Mouse (Mus musculus) hindbrain, postnatal 0 days (tissue): ENCODE results near the gene Aktip. TPM values are rescaled to one million over a fixed set of nuclear protein-coding genes. Genes with fewer than 3 reads are reported as not detected.

Experiments
- ATAC-seq: fragments of 200-750 bp; cut with Nextera tagmentation; 2 replicates; pipeline ENCODE4 v1.8.0; 2017; ENCODE audit warnings: mild to moderate bottlenecking, moderate TSS enrichment, moderate library complexity
- DNase-seq: peaks from one replicate; pipeline ENCODE4 v3.0.0-alpha.2; 2015; ENCODE audit warnings: low spot score
- H3K27ac ChIP-seq: fragments of 300-500 bp; sonication (generic); 2 replicates; pipeline ENCODE4 v1.5.1; 2014; ENCODE audit warnings: mild to moderate bottlenecking
- H3K27me3 ChIP-seq: fragments of 300-500 bp; sonication (generic); 2 replicates; pipeline ENCODE4 v1.6.1; 2014; ENCODE audit warnings: low read length, mixed read lengths; ENCODE audit not compliant: insufficient read depth
- H3K36me3 ChIP-seq: fragments of 300-500 bp; sonication (generic); 2 replicates; pipeline ENCODE4 v1.6.1; 2014; ENCODE audit warnings: low read length, mixed read lengths; ENCODE audit not compliant: insufficient read depth
- H3K4me1 ChIP-seq: fragments of 300-500 bp; sonication (generic); 2 replicates; pipeline ENCODE4 v1.6.1; 2014; ENCODE audit warnings: antibody characterized with exemption, low read length, mixed read lengths; ENCODE audit not compliant: insufficient read depth
- H3K4me2 ChIP-seq: fragments of 300-500 bp; sonication (generic); 2 replicates; pipeline ENCODE4 v1.6.1; 2014; ENCODE audit warnings: low read depth, mild to moderate bottlenecking, low read length, moderate library complexity, mixed read lengths
- H3K4me3 ChIP-seq: fragments of 300-500 bp; sonication (generic); 2 replicates; pipeline ENCODE4 v1.5.1; 2014; ENCODE audit warnings: low read length
- H3K9ac ChIP-seq: fragments of 300-500 bp; sonication (generic); replicated peaks from 2 replicates; pipeline ENCODE4 v1.6.1; 2014; ENCODE audit warnings: mild to moderate bottlenecking, low read length, moderate library complexity, mixed read lengths
- H3K9me3 ChIP-seq: fragments of 300-500 bp; sonication (generic); 2 replicates; pipeline ENCODE4 v1.6.1; 2016; ENCODE audit warnings: low read length, mixed read lengths
- CTCF ChIP-seq: IDR thresholded peaks from 2 replicates; pipeline ENCODE4 v1.5.1; 2016; ENCODE audit warnings: antibody characterized with exemption, control low read depth, low read depth
- WGBS: fragments of 180-500 bp; shearing (Covaris S2); extraction: QIAGEN DNeasy Blood & Tissue Kit; methylation state at CpG from one replicate; pipeline ENCODE4 v1.1.7; 2014; 5-methylcytosine and 5-hydroxymethylcytosine counted together
- polyA plus RNA-seq: library from polyadenylated mRNA; unstranded; fragments of >200 nt; fragmentation: Nextera tagmentation; extraction: Ambion mirVana; gene quantifications from 2 replicates; pipeline ENCODE4 v1.2.1, GENCODE M21; 2015
- total RNA-seq: library from RNA; depleted of rRNA; stranded (reverse); fragments of >200 nt; gene quantifications from 2 replicates; pipeline ENCODE4 v1.2.3, GENCODE M21; 2014; rRNA removed

Aktip gene
- total and polyA plus RNA-seq, 2 experiments from 2014 or later: 134 to 186 TPM

DNA sequence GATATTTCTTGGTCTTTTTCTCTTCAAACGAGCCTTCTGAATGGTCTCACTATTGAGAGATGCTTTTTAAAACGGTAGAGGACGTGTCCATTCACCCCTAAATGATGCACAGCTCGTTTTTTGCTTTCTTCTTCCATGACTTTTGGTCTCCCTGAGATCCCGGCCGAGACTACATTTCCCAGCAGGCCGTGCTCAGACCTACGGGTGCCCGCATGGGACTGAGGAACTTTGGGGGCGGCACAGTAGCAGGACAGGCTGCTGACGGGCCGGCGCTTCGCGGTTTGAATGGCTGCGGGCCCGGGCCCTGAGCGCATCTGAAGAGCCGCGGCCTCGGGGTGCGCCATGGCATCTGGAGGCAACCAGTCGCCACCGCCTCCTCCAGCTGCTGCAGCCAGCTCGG, 129.9 kb downstream of the Aktip start, which contains the start of gene Rbl2:
Gene Rbl2 (plus strand): TSS at position 224 of the 400 bp plus-strand sequence.
- no peaks in the 10 kb centered on the region for H3K27me3 ChIP-seq
- peak within 1 kb of the TSS; percentile 84 for H3K27ac ChIP-seq
- peak within 1 kb of the TSS; percentile 77 for H3K4me2 ChIP-seq
- TF ChIP-seq CTCF: no peak
- peak; percentile 98 for ATAC-seq
- 0% methylated on average over 25 of the region's 25 CpGs for WGBS
- H3K4me1 ChIP-seq: 0 out of 2 replicates have a peak, but pooled peaks cover 4% of the 10 kb centered on the region
- peak; percentile 97 for DNase-seq
- no peaks in the 10 kb centered on the region for H3K36me3 ChIP-seq
- peak within 1 kb of the TSS; percentile 84 for H3K4me3 ChIP-seq
- H3K9me3 ChIP-seq: no peaks in the 10 kb centered on the region
- peak within 1 kb of the TSS; percentile 76 for H3K9ac ChIP-seq

DNA sequence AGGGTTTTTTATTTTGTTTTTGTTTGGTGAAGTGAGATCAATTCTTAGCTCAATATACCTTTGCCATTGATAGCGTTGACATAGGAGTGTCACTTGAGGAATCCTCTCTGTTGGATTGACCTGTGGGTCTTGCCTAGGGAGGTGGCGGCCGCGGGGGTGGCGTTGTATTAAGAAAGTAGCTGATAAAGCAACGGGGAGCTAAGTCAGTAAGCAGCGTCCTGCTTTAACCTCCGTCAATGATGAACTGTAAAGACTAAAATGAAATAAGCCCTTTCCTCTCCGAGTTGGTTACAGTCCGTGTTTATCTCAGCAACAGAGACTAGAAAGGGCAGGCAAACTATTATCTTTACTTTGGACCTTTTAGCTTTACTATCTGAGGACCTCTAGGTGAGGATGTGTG, 130.4 kb downstream of the Aktip start:
- DNase-seq (no peak), ATAC-seq (peak; percentile 27; the same call in 1 of the 2 replicates)
- Histone ChIP-seq H3K36me3 (no peaks in the 10 kb centered on the region), H3K9ac (peak overlapping the region; percentile 76), H3K4me1 (0 out of 2 replicates have a peak, but pooled peaks cover 4% of the 10 kb centered on the region), H3K27ac (peak overlapping the region; percentile 28; the same call in 1 of the 2 replicates), H3K9me3 (no peaks in the 10 kb centered on the region), H3K4me2 (peak overlapping the region; percentile 77), H3K4me3 (peak overlapping the region; percentile 84), H3K27me3 (no peaks in the 10 kb centered on the region)
- TF ChIP-seq CTCF: no peak
- 10% methylated on average over 10 of the region's 10 CpGs for WGBS

DNA sequence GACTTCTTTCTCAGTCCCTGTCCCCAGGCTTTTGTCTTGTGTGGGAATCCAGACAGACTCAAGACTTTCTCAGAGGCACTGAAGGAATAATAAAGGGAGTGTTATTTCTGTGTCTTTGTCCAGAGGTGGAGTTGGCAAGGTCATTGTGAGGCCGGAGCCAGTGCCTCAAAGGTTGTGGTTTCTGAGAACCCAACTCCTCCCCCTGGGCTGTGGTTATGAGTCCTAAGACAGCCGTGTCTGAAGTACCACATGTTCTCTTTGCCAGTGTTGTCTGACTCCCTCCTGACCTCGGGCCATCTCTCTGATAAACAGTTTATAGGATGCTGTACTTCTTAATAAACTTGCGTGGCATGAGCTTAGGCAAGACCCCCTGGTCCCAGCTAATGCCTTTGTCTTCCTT, 134.6 kb downstream of the Aktip start:
- no peak overlapping the region for H3K4me2 ChIP-seq
- WGBS: 74% methylated on average over 4 of the region's 4 CpGs
- no peak overlapping the region for H3K4me3 ChIP-seq
- no peaks in the 10 kb centered on the region for H3K9me3 ChIP-seq
- H3K9ac ChIP-seq: no peak overlapping the region
- DNase-seq (no peak), ATAC-seq (no peak)
- H3K4me1 ChIP-seq: 0 out of 2 replicates have a peak, but pooled peaks cover 4% of the 10 kb centered on the region
- H3K27me3 ChIP-seq: no peaks in the 10 kb centered on the region
- no peak overlapping the region for H3K27ac ChIP-seq
- H3K36me3 ChIP-seq: no peaks in the 10 kb centered on the region
- no peak for TF ChIP-seq CTCF

Other genes with a start within 250 kb of the Aktip start
- 27.4 and 30.7 TPM in 2 replicates for gene Rbl2, start 129.9 kb downstream of the Aktip start, total RNA-seq
- gene Rbl2, start 129.9 kb downstream of the Aktip start, polyA plus RNA-seq: 15.8 and 16.2 TPM in 2 replicates
- gene Rpgrip1l, start 113.3 kb upstream of the Aktip start, total RNA-seq: 5.5 and 6.8 TPM in 2 replicates
- gene Rpgrip1l, start 113.3 kb upstream of the Aktip start, polyA plus RNA-seq: 12.1 and 12.7 TPM in 2 replicates
- 80.7 and 83.2 TPM in 2 replicates for gene Fto, start 113.5 kb upstream of the Aktip start, total RNA-seq
- gene Fto, start 113.5 kb upstream of the Aktip start, polyA plus RNA-seq: 106 and 122 TPM in 2 replicates